Mouse (Mus musculus): ENCODE results near the gene Gucy2g. TPM values are rescaled to one million over a fixed set of nuclear protein-coding genes. Genes with fewer than 3 reads are reported as not detected.
A peak's percentile ranks its signal among the peaks of the same experiment; 100 is the strongest.

Gucy2g gene
- polyA plus RNA-seq, 1 experiment from 2014 or later: 0.17 TPM

GRCm38 (mm10) chr19:55149646-55150045 is 91.4 kb downstream of the Gucy2g start:
- ATAC-seq: no peak

GRCm38 (mm10) chr19:55148109-55148508 is 92.9 kb downstream of the Gucy2g start:
- WGBS: 39% methylated on average over 6 of the region's 6 CpGs
- no peaks in the 10 kb centered on the region for H3K9me3 ChIP-seq (ENCODE audit: control insufficient read depth)
- H3K36me3 ChIP-seq (ENCODE audit: control insufficient read depth, insufficient read depth): no peaks in the 10 kb centered on the region
- H3K4me2 ChIP-seq (replicated peaks; ENCODE audit: low read depth): no peak overlapping the region
- H3K27me3 ChIP-seq (replicated peaks; ENCODE audit: control insufficient read depth, insufficient read depth, low read length): no peaks in the 10 kb centered on the region
- ATAC-seq: peak; percentile 55; the same call in 1 of the 2 replicates
- H3K27ac ChIP-seq (ENCODE audit: low read depth, low read length): no peak overlapping the region
- no peak for TF ChIP-seq CTCF (IDR thresholded peaks at IDR 0.05; ENCODE audit: low read depth)
- H3K9ac ChIP-seq (ENCODE audit: low read depth, low read length): no peak overlapping the region
- no peaks in the 10 kb centered on the region for H3K4me1 ChIP-seq (replicated peaks; ENCODE audit: control insufficient read depth, insufficient read depth, low read length)
- H3K4me3 ChIP-seq (ENCODE audit: low read depth, low read length): no peak overlapping the region

More at GRCm38 (mm10) chr19:55149646-55150045, 91.4 kb downstream of the Gucy2g start:
- no peak overlapping the region for H3K27ac ChIP-seq (ENCODE audit: low read depth, low read length)
- no peak overlapping the region for H3K4me2 ChIP-seq (replicated peaks; ENCODE audit: low read depth)
- no peaks in the 10 kb centered on the region for H3K9me3 ChIP-seq (ENCODE audit: control insufficient read depth)
- 74% methylated on average over 6 of the region's 6 CpGs for WGBS
- no peak overlapping the region for H3K4me3 ChIP-seq (ENCODE audit: low read depth, low read length)
- H3K27me3 ChIP-seq (replicated peaks; ENCODE audit: control insufficient read depth, insufficient read depth, low read length): no peaks in the 10 kb centered on the region
- H3K4me1 ChIP-seq (replicated peaks; ENCODE audit: control insufficient read depth, insufficient read depth, low read length): no peaks in the 10 kb centered on the region
- no peaks in the 10 kb centered on the region for H3K36me3 ChIP-seq (ENCODE audit: control insufficient read depth, insufficient read depth)
- H3K9ac ChIP-seq (ENCODE audit: low read depth, low read length): no peak overlapping the region
- TF ChIP-seq CTCF (IDR thresholded peaks at IDR 0.05; ENCODE audit: low read depth): no peak

Small RNA genes within 50 kb of the gene (microRNA-seq; reads per million reads assigned to microRNA genes)
- gene Mir6715: not detected

Other genes with a start within 250 kb of the Gucy2g start
- 6.3 and 6.6 TPM in 2 replicates for gene Gpam, start 114.0 kb downstream of the Gucy2g start, polyA plus RNA-seq (2015; fragmentation: Nextera tagmentation; extraction: Ambion mirVana)
- not detected in 2 replicates for gene Tectb, start 60.5 kb downstream of the Gucy2g start, polyA plus RNA-seq (2015; fragmentation: Nextera tagmentation; extraction: Ambion mirVana)
- 1,862 and 1,917 TPM in 2 replicates for gene Acsl5, start 10.7 kb upstream of the Gucy2g start, polyA plus RNA-seq (2015; fragmentation: Nextera tagmentation; extraction: Ambion mirVana)
- 39.8 and 44.7 TPM in 2 replicates for gene Zdhhc6, start 74.8 kb upstream of the Gucy2g start, polyA plus RNA-seq (2015; fragmentation: Nextera tagmentation; extraction: Ambion mirVana)
- gene Vti1a, start 75.1 kb upstream of the Gucy2g start, polyA plus RNA-seq (2015; fragmentation: Nextera tagmentation; extraction: Ambion mirVana): 21.3 and 23.2 TPM in 2 replicates